Mouse (Mus musculus) cerebellum, postnatal 4 days (tissue): ENCODE data around the gene Lrrc28.
A peak's percentile ranks its signal among the peaks of the same experiment; 100 is the strongest.

Experiments used
- DNase-seq, 2 experiments: peaks; one replicate each; pipeline ENCODE4 v3.0.0; 2022; ENCODE audit warnings: low spot score in 2 of 2, mixed read lengths in 1 of 2

The Lrrc28 gene

DNA sequence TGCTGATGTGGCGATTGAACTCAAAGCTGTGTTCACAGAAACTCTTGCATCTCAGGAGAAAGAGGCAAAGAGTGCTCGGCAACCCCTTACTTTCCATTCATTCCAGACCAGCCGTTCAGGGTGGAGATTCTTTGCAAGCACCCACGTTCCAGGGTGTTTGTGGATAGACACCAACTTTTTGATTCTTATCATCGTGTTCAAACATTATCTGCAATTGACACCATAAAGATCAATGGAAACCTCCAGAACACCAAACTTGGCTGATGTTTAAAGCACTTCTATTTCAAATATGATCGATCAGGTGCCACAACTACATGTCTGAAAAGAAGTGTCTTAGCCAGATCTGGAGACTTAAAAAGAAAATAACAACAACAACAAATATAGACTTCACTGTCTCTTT lies 51.2 kb downstream of the Lrrc28 start:
- DNase-seq = no peak

DNA sequence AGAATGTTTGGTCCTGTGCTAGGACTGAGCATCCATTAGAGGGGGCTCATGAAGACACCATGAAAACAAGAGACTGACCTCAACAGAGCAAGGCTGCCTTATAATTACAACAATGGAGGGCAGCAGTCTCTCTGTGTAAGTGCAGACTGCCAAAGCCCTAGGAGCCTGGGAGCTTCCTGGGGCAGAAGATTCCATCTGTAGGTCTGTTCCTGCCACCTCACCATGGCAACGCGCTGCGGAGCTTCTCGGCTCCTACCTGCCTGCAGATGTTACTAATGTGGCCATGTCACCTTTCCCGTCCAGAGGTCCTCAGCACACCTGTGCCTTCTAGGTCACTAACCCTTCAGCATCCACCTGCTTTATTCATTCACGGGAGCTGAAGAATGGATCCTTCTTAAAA lies 52.4 kb downstream of the Lrrc28 start:
- no peak for DNase-seq

DNA sequence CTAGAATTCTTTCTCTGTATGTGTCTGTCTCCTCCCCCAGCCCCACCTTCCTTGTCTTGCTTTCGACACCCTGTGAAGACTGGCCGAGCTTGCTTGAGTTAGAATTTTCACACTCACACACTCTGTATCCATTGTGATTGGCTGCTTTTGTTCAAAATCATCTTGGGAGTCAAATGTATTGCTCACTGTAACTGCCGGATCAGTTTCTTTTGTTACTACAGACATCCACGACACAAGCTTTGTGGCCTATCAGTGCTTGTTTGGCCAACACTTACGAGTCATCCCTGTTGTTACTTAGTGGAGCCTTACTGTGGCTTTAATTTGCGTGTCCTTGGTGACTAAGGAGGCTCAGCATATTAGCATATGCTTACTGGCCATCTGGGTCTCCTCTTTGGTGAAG lies 56.3 kb downstream of the Lrrc28 start:
- DNase-seq = no peak

DNA sequence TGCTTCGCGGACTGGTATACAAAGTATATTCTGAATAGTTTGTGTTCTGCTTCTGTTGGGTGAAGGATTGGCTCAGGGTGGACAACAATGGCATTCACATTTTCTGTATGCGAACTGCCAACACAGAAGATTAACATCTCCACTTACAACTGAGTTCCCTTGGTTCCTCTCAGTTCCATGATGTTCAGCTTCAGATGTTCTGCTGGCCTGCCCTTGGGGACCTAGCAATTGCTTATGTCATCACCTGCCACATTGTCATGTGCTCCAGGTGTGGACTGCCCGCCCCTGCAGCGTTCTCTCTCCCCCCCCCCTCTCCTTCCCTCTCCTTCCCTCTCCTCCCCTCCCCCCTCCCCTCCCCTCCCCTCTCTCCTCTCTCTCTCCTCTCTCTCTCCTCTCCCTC lies 58.6 kb downstream of the Lrrc28 start:
- no peak for DNase-seq

DNA sequence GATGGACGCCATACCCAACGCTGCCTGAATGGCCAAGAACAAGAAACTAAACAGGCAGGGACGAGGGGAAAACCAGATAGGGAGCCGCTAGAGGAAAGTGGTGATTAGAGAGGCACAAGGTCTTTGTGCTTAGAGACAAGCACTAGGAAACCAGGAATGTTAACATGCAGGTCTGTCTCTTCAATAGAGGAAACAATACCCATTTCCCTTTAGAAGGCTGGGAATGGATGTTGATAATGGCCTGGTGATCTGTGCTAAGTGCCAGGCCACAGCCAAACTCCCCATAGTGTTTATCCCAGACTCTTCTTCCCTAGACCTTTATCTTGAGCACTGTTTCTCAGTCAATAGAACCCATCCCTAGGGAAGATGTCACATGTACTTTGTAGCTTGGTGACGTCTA lies 61.2 kb downstream of the Lrrc28 start:
- DNase-seq = no peak

DNA sequence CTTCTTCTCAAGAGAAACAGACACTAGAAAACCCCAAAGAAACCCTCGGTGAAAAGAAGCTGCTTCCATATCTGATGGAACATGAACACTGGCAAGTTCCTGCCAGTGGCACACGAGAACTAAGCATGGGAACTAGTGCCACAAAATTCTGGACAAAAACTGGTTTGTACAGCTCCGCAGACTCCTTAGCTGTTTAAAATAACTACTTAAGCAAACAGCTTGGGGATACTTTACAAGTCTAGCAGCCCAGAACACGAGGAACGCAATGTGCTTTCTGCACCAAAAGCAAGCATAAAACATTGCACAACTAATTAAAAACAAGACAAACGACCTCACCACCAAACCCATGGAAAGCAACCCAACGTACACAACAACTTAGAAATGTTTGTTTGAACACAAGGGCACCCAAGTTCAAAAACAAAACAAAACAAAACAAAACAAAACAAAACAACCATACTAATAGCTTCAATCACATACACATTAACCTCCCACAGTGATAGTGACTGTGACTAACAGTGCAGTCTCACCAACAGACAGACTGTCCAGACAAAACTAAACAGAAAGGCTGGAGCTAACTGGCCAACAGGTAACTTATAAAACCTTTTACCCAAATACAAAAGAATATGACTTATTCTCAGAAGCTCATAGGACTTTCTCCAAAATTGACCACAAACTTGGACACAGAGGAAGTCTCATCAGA lies 66.1 kb downstream of the Lrrc28 start:
- DNase-seq = no peak

DNA sequence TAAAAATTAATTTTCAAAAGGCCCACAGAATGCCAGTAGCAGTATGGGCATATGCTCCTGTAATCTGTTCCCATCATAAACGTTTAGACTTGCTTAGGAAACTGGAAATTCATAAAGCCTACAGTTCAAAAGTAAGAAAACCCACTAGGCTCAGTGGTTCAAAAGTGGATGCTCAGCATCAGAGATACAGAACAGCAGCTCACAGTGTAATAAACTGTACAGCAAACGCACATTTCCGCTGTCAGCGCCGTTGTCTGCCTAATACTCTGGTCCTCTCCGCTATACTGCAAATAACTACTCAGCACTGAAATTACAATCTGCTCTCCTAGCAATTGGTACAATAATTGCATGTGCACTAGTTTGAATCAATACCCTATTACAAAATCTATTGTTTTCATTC lies 67.0 kb downstream of the Lrrc28 start:
- DNase-seq = no peak

DNA sequence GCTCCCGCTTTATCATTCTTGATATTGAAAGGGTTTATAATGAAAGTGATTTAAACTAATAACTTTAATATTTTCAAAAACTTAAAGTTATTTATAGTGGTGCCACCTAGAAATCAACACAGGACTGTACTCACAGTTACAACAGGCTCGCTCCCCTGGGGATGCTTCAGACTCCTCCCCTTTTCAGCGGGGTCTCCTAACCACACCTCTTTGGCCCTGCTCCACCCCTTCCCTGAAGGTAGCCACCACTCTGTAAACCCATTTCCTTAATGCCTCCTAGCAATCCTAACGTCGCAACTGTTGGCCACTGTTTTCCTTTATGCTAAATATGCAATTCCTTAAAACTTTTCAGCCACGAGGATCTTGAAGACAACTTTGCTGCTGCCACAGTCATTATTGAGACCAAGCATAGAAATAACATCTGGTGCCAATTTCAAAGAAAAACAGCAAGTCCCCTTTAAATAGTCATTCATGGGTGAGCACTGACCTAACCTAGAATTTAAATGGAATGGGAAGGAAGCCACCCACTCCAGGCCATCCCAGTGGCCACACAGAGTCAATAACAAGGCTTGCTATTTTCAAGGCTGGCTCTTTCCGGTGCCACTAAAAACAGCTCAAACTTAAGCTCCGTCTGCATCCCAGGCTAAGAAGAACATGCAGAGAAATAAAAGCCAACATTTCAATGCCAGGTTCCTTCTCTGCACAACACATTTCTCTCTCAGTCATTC lies 78.4 kb downstream of the Lrrc28 start:
- DNase-seq = no peak

DNA sequence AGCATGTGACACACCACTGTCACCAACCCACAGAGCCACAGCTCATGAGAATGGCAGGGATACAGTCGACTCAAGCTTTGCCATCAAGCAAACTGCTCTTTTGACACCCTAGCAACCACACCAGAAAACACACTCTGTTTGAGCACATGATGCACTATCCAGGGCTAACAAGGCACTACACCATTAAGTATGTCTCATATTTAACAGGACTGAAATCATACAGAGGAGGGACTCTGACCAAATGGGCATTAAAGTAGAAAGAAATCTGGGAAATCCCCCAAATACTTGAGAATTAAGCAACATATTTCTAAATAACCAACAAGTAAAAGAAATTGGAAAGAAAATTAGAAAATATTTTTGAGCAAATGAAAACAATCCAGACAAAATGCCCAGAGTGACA lies 79.9 kb downstream of the Lrrc28 start:
- no peak for DNase-seq

DNA sequence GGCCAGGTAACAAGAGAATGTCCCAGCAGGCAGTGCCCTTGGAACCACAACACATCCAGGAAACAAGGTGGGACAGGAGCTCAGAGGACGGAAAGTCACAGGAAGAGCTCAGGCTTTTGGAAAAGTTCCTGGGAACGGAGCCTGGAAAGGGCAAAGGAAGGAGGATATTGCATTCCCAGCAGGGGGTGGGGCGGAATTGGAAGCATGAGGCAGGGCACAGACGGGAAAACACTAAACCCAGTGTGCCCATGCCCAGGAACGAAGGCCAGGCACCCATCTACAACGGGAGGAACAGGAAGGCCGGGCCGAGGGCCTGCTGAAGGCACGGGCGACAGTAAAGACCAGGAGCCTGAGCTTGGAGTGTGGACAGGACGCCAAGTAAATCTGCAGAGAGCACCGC lies 82.9 kb downstream of the Lrrc28 start:
- DNase-seq = no peak

DNA sequence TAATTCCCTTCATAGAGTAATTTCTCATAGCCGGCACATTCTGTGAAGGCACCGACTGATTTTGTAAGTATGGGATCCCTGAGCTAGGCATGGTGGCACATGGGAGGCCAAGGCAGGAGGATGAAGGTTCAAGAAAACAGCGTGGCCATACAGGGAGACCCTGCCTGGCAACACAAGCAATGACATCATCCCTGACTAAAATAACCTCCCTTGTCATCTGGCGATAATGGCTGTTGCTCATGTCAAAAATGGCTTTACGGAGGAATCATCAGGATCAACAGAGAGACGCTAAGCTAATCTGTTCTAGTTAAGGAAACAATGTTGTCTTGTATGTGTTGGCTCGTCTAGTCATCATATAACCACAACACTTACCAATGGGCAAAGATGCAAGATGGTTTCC lies 85.6 kb downstream of the Lrrc28 start:
- no peak for DNase-seq

DNA sequence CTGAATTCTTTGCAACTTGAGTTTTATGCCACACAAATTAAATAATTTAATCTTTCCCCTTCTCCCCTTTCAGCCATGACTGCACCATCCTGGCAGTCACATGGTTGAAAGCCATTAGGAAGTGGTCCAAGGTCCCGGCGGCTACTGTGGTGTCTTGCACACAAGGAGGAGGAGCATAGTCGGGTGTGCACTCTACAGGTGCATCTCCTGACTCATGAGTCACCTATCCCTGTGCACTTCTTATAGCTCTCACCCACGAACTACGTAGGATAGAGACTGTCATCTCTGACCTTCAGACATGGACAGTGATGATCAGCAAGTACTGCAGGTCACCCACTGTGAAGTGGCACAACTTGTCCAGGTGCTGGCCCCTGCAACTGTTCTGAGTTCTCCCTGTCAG lies 86.8 kb downstream of the Lrrc28 start:
- DNase-seq = no peak

DNA sequence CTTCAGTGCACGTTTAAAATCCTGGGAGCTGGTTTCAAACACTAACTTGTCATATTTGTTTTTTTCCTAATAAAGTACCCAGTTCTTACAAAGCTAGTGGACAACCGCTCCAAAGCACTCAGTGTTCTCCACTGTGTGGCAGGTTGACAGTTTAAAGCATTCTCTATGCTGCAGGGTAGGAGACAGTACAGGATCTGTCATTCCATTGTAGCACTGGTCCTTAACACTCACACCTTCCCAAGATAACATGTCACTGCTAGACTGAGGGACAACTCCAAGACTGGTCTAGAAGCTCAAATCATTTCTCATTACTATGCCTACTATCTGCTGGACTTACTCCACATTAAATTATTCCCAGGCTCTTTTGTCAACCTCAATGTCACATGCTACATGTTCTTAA lies 90.2 kb downstream of the Lrrc28 start:
- DNase-seq = no peak

DNA sequence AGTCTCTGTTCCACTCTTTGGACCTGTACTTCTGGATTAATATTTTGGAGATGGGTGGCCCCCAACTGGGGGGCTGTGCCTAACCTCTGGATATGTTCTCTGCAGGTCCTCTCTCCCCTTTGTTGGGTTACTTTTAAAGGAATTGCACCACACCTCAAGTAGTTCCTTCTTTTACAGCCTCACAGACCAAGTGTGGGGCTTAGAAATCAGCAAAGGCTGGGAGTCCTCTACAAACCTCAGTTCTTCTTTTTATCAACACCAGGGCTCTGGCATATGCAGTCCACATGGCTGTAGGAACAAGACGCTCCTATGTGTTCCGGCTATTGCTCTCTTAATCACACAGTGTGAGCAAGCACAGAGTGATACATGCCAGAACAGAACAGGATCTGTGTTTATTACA lies 93.8 kb downstream of the Lrrc28 start:
- DNase-seq = no peak

DNA sequence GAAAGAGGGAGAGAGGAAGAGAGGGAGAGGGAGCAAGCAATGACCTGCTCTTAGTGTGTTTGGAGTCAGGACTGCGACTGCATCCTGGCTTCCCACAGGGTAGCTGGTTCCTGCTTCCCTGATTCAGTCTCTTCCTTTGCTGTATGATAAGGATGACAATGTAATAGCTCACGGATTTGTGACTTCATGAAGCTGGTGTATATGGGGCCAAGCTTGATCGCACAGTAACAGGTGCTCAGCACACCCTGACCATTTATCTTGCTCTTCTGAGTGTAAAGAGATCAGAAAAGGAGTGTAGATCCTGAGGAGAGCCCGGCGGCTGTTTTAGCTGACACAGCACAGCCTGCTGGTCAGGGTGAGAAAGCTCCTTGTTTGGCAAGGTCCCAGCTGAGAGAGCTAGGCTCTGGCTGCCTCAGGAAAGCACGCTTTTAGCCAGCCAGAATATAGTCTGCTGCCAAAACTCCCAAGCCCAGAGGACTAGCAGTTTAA lies 96.0 kb downstream of the Lrrc28 start:
- peak; percentile 47 to 81 for DNase-seq

DNA sequence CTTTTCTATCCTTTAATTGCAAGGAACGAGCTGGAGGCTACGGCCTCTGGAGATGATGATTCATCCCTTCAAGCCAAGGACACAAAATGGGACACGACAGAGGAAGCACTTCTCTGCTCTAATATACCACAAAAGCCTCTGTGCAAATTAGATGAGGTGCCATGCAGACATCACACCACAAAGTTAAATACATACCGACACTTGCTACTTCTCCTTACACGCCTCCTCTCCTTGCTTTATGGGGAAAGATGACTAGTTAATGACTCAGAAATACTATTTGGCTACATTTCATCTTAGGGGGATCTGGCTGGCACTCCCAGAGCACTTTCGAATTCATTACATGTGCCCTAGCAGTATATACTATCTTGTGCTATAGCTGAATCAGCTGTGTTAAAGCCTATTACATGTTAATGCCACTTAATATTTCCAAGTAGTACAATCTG lies 96.4 kb downstream of the Lrrc28 start:
- DNase-seq = no peak

DNA sequence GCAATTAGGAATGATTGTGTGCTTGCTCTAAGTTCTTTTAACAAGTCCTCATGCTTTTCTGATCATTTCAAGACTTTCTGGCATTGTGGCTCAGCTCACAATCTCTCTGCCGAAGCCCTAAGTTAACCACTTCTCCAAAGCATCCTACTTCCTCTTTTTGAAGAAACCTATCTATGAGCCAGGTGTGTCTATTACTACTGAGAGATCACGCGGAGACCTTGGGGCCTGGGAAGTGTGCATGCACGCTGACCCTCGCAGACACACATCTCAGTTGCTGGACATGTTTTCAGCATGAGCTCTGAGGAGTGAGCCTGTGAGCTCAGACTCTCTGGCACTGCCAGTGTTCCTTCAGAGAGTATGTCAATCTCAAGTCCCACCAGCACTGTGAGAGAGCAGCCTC lies 98.8 kb downstream of the Lrrc28 start:
- no peak for DNase-seq

DNA sequence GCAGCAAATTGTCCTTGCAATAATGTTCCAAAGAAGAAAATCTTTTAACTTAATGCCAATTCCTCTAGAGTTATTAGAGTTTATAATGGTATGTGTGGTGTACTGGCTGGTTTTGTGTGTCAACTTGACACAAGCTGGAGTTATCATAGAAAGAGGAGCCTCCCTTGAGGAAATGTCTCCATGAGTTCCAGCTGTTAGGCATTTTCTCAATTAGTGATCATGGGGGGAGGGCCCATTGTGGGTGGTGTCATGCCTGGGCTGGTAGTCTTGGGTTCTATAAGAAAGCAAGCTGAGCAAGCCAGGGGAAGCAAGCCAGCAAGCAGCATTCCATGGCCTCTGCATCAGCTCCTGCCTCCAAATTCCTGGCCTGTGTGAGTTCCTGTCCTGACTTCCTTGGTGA lies 100.5 kb downstream of the Lrrc28 start:
- DNase-seq = no peak

DNA sequence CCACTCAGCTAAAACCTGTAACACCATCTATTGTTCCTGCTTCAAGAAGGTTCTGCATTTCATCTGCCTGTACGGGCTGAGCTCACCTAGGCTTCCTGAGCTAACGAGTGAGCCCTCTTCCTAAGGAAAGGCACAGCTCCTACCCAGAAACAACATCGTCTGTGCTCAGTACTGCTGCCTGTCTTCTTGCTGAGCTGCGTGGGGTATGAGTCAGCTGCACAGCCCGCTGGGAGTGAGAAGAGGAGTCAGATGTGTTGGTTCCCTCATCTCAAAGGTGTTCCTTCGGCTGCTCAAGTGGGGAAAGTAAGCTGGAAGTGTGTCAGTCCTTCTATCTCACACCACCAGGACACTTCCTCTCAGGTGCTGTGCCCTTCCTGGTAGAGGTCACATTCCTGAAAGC lies 101.4 kb downstream of the Lrrc28 start:
- no peak for DNase-seq

DNA sequence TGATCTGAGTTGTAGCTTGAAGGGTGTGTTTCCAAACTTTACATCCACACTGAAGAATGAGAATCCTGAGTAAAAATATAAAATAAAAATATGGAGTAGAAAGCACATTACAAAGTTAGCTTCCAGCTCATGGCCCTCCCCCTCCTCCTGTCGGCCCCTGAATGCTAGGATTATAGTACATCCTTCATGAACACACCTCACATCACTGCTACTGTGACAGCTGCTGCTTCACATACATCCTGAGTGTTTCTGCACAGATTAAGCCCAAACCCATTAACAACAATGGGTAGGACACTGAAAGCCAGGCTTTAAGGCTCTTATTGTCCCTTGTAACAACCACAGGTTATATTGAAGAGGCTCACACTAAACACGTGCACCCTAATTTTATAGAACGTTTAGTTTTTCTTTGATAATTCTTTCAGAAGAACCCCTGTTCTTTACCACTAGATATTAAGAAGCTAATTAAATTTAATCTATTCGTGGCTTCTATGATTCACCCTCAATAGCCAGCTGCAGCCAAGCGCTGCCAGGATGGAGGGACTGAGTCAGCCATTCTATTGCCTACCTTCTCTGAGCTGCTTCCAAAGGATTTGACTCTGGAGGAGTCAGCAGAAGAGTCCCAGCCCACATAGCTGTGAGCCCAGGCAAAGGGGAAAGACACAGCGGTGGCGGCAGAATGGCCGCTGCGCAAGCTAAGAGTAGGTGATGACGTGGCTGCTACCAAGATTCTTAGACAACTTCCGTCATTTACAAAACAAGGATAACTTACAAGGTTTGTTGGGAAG lies 108.3 kb downstream of the Lrrc28 start:
- DNase-seq = no peak

DNA sequence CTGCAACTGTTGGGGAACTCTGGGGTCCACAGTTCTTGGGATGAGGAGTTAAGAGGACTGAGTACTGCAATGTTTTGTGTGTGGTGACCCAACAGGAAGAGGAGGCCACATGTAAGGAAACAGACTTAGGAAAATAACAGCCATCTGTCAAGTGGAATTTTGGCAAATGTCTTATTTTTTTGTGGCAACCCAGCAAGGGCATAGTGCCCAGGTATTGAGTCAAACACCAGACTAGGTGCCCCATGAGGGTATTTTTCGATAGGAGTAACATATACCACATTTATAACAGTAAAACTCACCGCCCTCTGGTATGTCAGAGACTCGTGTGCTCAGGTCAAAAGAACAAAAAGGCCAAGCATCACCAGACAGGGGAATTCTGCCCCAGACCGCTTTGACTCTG lies 109.1 kb downstream of the Lrrc28 start:
- no peak for DNase-seq

DNA sequence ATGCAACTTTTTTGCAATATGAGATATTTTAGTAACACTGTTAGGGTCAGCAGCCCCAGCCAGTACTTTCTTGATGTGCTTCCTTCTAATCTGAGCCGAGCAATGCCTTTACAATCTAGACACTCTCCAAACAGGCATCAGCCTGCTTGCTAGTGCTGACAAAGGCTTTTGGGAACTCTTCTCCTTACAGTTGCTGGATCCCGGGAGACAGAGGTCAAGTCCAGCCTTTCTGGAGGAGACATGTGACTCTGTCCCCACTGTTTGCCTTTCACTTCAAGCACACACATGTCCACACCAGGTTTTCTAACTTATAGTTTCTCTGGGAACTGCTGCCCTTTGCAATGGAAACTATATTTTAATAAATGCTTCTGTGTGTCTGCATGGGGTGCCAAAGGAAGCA lies 114.1 kb downstream of the Lrrc28 start:
- no peak for DNase-seq

DNA sequence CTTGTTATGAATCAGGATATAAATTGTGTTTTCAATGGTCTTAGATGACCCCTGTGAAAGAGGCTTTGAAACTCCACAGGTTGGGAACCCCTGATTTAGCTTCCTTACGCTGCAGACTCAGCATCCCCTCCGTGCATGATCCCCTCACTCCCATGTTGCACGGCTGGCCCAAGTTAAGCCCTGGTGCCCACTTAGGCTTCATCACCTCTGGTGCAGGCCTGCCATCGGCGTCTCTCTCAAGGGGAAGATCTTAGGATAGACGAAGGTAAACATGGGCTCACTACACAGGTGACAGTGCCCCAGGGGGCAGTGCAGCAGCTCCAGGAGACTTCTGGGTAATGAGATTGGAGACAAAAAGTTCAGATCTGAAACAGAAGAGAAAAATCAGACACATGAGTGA lies 115.7 kb downstream of the Lrrc28 start:
- DNase-seq = no peak
